Mouse (Mus musculus) G1E (cell line): Measurements from ENCODE around the gene Pdzd2.

Source experiments
- CTCF ChIP-seq: IDR thresholded peaks from 2 replicates; pipeline ENCODE4 v1.5.1; 2012; ENCODE audit warnings: low read depth, low read length, inconsistent platforms, mixed read lengths
- GATA1 ChIP-seq: IDR thresholded peaks from 2 replicates; pipeline ENCODE4 v1.6.1; 2012; ENCODE audit warnings: borderline replicate concordance, low read length, inconsistent platforms, mixed read lengths
- POLR2AphosphoS5 ChIP-seq: IDR thresholded peaks from 2 replicates; pipeline ENCODE4 v1.6.1; 2012; ENCODE audit warnings: low read depth, low read length, inconsistent platforms; ENCODE audit not compliant: insufficient replicate concordance

DNA sequence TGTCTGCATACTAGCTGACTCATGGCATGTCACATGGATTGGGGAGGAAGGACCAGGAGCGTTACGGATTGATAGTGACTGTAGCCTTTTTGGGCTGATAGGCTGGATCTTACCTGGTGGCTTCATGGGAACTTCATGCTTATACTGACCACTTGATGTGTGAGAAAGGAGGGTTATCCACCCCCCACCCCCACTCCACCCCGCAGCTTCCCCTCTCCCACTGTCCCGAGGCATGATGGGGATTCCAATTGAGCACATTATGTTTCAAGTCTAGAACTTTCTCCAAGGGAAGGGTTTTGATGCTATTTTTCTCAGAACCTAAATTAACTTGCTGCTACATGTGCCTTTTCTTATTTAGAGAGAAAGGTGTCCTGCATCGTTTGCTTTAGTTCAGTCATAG is 381.3 kb downstream of the Pdzd2 start:
- no peak for TF ChIP-seq CTCF
- no peak for TF ChIP-seq GATA1
- TF ChIP-seq POLR2AphosphoS5, result no peak
